Mouse (Mus musculus): ENCODE measurements around the gene Gm3448.

- TF ChIP-seq USF1 (IDR thresholded peaks at IDR 0.05; ENCODE audit: low read depth) (no peak), POLR2A (IDR thresholded peaks at IDR 0.05; ENCODE audit: insufficient read length, low read depth) (no peak)
These were observed 82.5 kb downstream of the Gm3448 start for GRCm38 (mm10) chr17:14958686-14959327.
